Mouse (Mus musculus) heart, embryonic 15.5 days (tissue): Measurements from ENCODE around the gene Gm28042. TPM values are rescaled to one million over a fixed set of nuclear protein-coding genes. Genes with fewer than 3 reads are reported as not detected.

ENCODE experiments used
- ATAC-seq: fragments of 200-750 bp; cut with Nextera tagmentation; replicated peaks from 2 replicates; pipeline ENCODE4 v1.8.0; 2017; ENCODE audit warnings: low read depth, moderate TSS enrichment; ENCODE audit not compliant: insufficient number of reproducible peaks, insufficient read depth, low FRiP score
- H3K27ac ChIP-seq: fragments of 300-500 bp; sonication (generic); 2 replicates; pipeline ENCODE4 v1.5.1; 2015; ENCODE audit warnings: mild to moderate bottlenecking, inconsistent platforms
- H3K27me3 ChIP-seq: fragments of 300-500 bp; sonication (generic); 2 replicates; pipeline ENCODE4 v1.6.1; 2015; ENCODE audit warnings: inconsistent platforms
- H3K36me3 ChIP-seq: fragments of 300-500 bp; sonication (generic); 2 replicates; pipeline ENCODE4 v1.6.1; 2015; ENCODE audit warnings: mild to moderate bottlenecking, inconsistent platforms
- H3K4me1 ChIP-seq: fragments of 300-500 bp; sonication (generic); replicated peaks from 2 replicates; pipeline ENCODE4 v1.6.1; 2015; ENCODE audit warnings: inconsistent platforms
- H3K4me2 ChIP-seq: fragments of 300-500 bp; sonication (generic); 2 replicates; pipeline ENCODE4 v1.6.1; 2015; ENCODE audit warnings: inconsistent platforms, mild to moderate bottlenecking, moderate library complexity
- H3K4me3 ChIP-seq: fragments of 300-500 bp; sonication (generic); 2 replicates; pipeline ENCODE4 v1.5.1; 2015; ENCODE audit warnings: mild to moderate bottlenecking, inconsistent platforms
- H3K9ac ChIP-seq: fragments of 300-500 bp; sonication (generic); 2 replicates; pipeline ENCODE4 v1.6.1; 2015; ENCODE audit warnings: mild to moderate bottlenecking, inconsistent platforms
- H3K9me3 ChIP-seq: fragments of 300-500 bp; sonication (generic); replicated peaks from 2 replicates; pipeline ENCODE4 v1.6.1; 2016; ENCODE audit warnings: inconsistent platforms
- WGBS: fragments of 180-500 bp; shearing (Covaris S2); methylation state at CpG from one replicate; pipeline ENCODE4 v1.1.7; 2015; ENCODE audit warnings: mixed read lengths; 5-methylcytosine and 5-hydroxymethylcytosine counted together
- polyA plus RNA-seq: library from polyadenylated mRNA; unstranded; fragments of >200 nt; fragmentation: Nextera tagmentation; extraction: Ambion mirVana; gene quantifications from 2 replicates; pipeline ENCODE4 v1.2.1, GENCODE M21; 2015

Gm28042 gene
- polyA plus RNA-seq, 1 experiment from 2014 or later = 3.1 TPM

DNA sequence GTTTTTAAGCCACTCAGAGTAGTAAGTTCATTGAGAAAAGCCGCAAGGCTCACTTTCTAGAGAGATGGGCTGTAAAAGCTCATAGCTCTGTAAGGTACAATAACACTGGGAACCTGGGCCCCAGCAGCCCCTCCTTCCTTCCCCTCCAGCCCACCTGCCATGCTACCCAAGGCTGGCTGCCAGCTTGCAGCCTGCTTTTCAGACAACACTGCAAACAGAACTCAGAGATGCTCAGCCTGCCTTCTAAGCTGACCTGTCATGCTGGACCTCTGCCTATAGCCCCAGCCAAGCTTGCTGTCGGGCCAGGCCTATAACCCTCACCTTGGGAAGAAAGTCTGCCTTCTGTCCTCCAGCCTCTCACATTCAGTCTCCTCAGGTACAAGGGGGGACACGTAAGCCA, 17.4 kb downstream of the Gm28042 start:
- no peaks in the 10 kb centered on the region for H3K9me3 ChIP-seq
- peaks cover 28% of the 10 kb centered on the region for H3K36me3 ChIP-seq
- H3K4me2 ChIP-seq = no peak overlapping the region
- no peaks in the 10 kb centered on the region; the same call in 1 of the 2 replicates for H3K27me3 ChIP-seq
- 79% methylated on average over 3 of the region's 3 CpGs for WGBS
- no peak overlapping the region for H3K9ac ChIP-seq
- no peak overlapping the region for H3K27ac ChIP-seq
- ATAC-seq = no peak
- no peak overlapping the region for H3K4me3 ChIP-seq
- H3K4me1 ChIP-seq = peaks cover 13% of the 10 kb centered on the region

DNA sequence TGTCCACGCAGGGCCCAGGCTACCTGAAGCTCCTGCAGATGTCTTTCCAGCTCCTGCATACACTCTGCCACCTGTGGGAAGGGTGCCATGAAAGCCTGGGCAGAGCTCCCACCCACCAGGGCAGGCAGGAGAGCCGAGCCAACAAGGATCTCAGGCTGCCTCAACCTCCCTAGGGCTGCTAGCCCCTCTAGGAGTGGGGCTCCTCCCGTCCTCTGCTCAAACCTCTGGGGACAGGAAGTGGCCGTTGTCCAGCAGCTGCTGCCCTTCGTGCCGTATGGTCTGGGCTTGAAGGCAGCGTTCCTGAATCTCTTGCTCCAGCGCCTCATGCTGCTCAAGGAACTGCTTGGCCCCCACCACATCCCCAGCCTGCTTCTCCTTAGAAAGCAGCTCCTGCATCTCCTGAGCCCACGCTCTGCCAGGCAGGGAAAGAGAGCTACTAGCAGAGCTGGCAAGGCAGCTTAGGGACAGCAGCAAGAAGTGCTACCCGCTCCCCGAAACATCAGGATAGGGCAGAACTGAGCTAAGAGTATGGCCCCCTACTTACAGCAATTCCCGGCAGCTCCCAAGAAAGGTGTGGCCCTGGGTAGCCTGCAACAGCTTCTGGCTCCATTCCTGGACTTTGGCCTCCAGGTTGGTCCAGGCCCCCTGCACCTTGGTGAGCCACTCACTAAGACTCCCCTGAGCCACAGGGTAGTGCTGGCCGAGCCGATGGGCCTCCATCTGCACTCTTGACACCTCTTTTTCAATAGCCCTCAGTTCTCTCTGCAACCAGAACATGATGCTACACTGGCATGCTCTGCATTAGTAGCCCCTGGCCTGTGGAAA, 19.4 kb downstream of the Gm28042 start:
- no peak overlapping the region for H3K4me3 ChIP-seq
- no peak overlapping the region for H3K27ac ChIP-seq
- no peaks in the 10 kb centered on the region for H3K9me3 ChIP-seq
- H3K9ac ChIP-seq = 0 out of 2 replicates have a peak overlapping the region, but pooled peaks have one; percentile 10
- ATAC-seq = no peak
- peaks cover 10% of the 10 kb centered on the region for H3K36me3 ChIP-seq
- no peak overlapping the region for H3K4me2 ChIP-seq
- peaks cover 5% of the 10 kb centered on the region for H3K27me3 ChIP-seq
- H3K4me1 ChIP-seq = peaks cover 13% of the 10 kb centered on the region
- WGBS = 64% methylated on average over 14 of the region's 14 CpGs

DNA sequence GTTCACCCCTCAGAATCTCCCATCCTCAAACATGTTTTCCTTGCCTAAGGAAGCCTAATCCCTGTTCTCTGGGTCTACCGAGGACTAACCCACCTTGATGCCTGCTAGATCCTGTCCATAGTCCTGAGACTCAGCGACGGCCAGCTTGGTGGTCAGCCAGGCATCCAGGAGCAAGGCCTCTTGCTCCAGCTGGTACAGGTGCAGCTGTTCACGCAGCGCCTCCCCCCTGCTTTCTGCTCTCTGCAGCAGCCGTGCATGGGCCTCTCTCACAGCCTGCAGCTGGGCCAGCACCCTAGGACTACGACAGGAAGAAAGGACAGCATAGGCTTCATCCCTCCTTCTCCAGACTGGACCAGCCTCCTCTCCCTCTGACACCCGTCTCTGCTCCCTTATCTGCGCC, 20.9 kb downstream of the Gm28042 start:
- H3K4me2 ChIP-seq = no peak overlapping the region
- H3K9me3 ChIP-seq = no peaks in the 10 kb centered on the region
- ATAC-seq = no peak
- H3K4me3 ChIP-seq = no peak overlapping the region
- peaks cover 5% of the 10 kb centered on the region for H3K27me3 ChIP-seq
- no peak overlapping the region for H3K9ac ChIP-seq
- no peak overlapping the region for H3K27ac ChIP-seq
- H3K36me3 ChIP-seq = no peaks in the 10 kb centered on the region
- H3K4me1 ChIP-seq = peaks cover 13% of the 10 kb centered on the region
- WGBS = 74% methylated on average over 9 of the region's 9 CpGs

DNA sequence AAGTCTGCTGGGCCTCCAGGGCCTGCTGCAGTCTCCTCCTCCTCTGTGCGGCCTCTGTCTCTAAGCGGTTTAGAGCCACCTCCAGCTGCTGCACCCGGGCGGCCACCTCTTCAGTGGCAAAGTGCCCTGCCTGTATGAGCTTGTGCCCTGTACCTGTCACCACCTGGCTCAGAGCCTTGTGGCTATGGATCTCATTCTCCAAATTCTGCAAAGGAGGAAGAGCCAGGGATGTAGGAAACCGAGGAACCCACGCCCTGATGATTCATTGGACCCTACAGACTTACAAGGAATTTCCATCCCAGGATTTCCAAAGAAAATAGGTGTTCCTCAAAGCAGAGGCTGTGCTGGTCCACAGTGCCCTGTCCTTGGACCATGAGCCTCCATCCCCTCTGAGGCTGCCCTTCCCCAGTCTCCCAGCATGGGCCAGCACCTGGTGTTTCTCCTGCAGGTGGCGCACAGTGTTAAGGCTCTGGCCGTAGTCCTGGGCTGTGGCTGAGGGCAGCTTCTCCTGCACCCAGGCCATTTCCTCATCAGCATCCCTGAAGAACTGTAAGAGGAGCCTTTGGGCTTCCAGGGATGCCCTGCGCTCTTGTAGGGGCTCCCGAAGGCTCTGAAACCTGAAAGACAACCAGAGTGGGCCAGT, 22.5 kb downstream of the Gm28042 start:
- H3K36me3 ChIP-seq = no peaks in the 10 kb centered on the region
- WGBS = 55% methylated on average over 10 of the region's 10 CpGs
- H3K4me3 ChIP-seq = no peak overlapping the region
- H3K4me1 ChIP-seq = peaks cover 12% of the 10 kb centered on the region
- no peak overlapping the region for H3K9ac ChIP-seq
- H3K9me3 ChIP-seq = no peaks in the 10 kb centered on the region
- peaks cover 5% of the 10 kb centered on the region for H3K27me3 ChIP-seq
- no peak overlapping the region for H3K27ac ChIP-seq
- no peak for ATAC-seq
- H3K4me2 ChIP-seq = no peak overlapping the region

DNA sequence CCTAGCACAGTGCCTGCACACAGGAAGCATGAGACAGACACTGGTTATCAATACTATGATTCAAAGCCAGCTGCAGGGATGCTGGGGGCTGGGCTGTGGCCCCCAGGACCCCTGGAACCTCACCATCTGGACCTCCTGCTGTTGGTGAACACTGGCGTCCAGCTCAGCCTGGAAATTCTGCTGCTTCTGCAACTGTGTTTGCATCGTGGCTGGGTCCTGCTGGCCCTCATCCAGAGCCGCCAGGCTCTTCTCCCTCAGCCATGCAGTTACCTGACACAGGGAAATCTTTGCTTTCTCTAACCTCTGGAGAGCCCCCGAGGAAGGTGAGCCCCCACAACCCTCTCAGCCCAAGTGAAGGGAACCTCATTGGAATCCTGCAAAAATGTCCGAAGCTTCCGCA, 24.1 kb downstream of the Gm28042 start:
- no peak overlapping the region for H3K9ac ChIP-seq
- H3K4me1 ChIP-seq = peaks cover 26% of the 10 kb centered on the region
- no peaks in the 10 kb centered on the region for H3K36me3 ChIP-seq
- ATAC-seq = no peak
- H3K27ac ChIP-seq = no peak overlapping the region
- WGBS = 46% methylated on average over 6 of the region's 6 CpGs
- no peak overlapping the region for H3K4me3 ChIP-seq
- H3K27me3 ChIP-seq = peaks cover 5% of the 10 kb centered on the region
- H3K9me3 ChIP-seq = no peaks in the 10 kb centered on the region
- H3K4me2 ChIP-seq = no peak overlapping the region

DNA sequence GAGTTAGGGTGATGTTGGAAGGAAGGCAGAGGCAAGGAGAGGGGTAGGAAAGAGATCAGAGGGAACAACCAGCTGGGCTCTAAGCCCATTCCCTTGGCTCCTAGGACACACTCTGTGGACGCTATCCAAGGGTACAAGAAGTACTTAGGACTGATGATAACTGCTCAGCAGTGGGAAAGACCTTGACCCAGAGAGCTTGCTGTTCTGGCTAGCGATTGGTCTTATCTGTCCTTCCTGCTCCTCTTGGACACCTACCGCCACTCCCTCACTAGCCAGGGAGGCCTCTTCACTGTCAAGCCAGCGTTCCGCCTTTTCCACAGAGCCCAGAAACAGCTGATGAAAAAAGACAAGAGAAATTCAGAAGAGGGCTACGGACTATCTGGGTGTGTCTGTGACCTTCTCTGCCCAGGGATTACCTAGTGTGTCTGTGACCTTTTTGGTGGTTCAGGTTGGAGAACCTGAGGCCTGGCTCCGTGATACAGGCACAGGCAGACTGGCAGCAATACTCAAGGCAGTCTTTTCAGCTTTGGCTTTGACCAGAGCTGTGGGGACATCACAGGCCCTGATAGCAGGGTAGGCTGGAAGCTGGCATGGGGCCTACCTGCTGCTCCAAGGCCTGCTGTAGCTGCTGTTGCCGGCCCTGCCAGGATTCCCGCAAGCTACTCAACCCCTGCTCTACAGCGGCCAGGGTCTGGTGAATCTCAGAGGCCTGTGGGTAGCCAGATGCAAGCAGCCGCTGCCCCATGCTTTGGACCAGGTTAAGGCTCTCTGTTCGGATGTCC, 27.7 kb downstream of the Gm28042 start:
- WGBS = 50% methylated on average over 12 of the region's 12 CpGs
- Histone ChIP-seq H3K36me3 (no peaks in the 10 kb centered on the region), H3K4me1 (peaks cover 30% of the 10 kb centered on the region), H3K27me3 (peaks cover 5% of the 10 kb centered on the region; the same call in 1 of the 2 replicates), H3K4me3 (no peak overlapping the region), H3K9me3 (no peaks in the 10 kb centered on the region), H3K9ac (no peak overlapping the region), H3K4me2 (no peak overlapping the region), H3K27ac (peak overlapping the region; percentile 76)
- ATAC-seq = peak; percentile 37; the same call in 1 of the 2 replicates

DNA sequence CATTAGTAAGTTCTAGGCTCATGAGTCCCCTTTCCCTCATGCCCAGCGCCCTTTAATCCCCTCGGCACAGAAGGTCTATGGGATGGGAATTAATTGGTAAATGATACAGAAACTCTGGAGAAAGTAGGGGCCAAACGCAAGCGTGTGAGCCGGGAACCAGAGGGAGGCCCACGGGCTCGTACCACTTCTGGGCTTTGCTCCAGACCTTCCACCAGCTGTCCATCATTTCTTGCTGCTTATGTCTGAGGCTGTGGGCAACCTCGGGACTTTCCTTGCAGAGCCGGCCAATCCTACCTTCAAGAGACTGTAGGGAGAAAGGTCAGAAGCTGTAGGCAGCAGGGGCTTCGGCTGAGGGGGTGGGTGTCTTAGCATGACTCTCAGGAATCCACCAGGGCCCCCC, 28.6 kb downstream of the Gm28042 start:
- H3K4me1 ChIP-seq = peaks cover 30% of the 10 kb centered on the region
- WGBS = 77% methylated on average over 10 of the region's 10 CpGs
- H3K27me3 ChIP-seq = no peaks in the 10 kb centered on the region
- no peak for ATAC-seq
- H3K27ac ChIP-seq = no peak overlapping the region
- no peak overlapping the region for H3K9ac ChIP-seq
- H3K36me3 ChIP-seq = no peaks in the 10 kb centered on the region
- no peak overlapping the region for H3K4me2 ChIP-seq
- no peak overlapping the region for H3K4me3 ChIP-seq
- H3K9me3 ChIP-seq = no peaks in the 10 kb centered on the region

DNA sequence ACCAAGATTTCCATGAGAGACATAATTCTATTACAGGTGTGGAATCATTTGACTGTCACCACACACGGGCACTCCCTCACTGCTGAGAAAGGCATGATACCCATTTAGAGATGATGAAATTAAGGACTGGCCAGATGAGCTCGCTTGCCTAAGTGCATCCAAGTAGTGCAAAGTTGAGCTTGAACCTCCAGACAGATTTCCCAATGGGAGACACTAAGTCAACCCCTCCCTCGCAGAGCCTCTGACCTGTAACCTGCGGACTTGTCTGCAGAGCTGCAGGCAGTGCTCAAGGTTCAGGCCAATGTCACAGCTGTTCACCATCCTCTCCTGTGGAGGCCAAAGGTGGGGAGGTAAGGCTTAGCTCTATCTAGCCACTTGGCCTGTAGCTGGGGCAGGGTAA, 31.5 kb downstream of the Gm28042 start:
- Histone ChIP-seq H3K4me2 (no peak overlapping the region), H3K27ac (no peak overlapping the region)

DNA sequence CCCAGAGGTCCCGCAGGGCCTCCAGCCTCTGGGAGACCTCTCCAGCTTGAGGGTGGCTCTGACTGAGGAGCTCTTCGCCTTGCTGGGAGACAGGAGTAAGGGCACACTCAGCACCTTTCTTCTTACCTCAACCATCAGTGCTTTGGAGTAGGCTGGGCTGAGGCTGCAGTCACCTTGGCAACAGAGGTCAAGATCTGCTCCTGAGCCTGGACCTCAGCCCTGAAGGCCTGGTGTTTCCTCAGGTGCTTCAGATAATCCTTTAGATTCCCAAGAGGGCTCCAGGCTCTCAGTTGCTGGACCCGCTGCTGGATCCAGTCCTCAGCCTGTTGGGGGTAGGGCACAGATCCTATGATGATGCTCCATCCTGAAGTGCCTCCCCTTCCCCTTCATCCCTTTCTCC, 32.2 kb downstream of the Gm28042 start:
- ATAC-seq = no peak
- H3K36me3 ChIP-seq = no peaks in the 10 kb centered on the region
- no peak overlapping the region for H3K4me2 ChIP-seq
- no peak overlapping the region for H3K9ac ChIP-seq
- H3K27ac ChIP-seq = no peak overlapping the region
- 0 out of 2 replicates have a peak, but pooled peaks cover 4% of the 10 kb centered on the region for H3K27me3 ChIP-seq
- H3K9me3 ChIP-seq = no peaks in the 10 kb centered on the region
- H3K4me3 ChIP-seq = no peak overlapping the region
- peaks cover 24% of the 10 kb centered on the region for H3K4me1 ChIP-seq
- WGBS = 70% methylated on average over 3 of the region's 3 CpGs

More for the DNA sequence above, 31.5 kb downstream of the Gm28042 start:
- no peaks in the 10 kb centered on the region for H3K36me3 ChIP-seq
- 81% methylated on average over 4 of the region's 4 CpGs for WGBS
- no peak overlapping the region for H3K9ac ChIP-seq
- H3K4me1 ChIP-seq = peaks cover 30% of the 10 kb centered on the region
- no peak for ATAC-seq
- H3K27me3 ChIP-seq = 0 out of 2 replicates have a peak, but pooled peaks cover 4% of the 10 kb centered on the region
- no peaks in the 10 kb centered on the region for H3K9me3 ChIP-seq
- H3K4me3 ChIP-seq = no peak overlapping the region

DNA sequence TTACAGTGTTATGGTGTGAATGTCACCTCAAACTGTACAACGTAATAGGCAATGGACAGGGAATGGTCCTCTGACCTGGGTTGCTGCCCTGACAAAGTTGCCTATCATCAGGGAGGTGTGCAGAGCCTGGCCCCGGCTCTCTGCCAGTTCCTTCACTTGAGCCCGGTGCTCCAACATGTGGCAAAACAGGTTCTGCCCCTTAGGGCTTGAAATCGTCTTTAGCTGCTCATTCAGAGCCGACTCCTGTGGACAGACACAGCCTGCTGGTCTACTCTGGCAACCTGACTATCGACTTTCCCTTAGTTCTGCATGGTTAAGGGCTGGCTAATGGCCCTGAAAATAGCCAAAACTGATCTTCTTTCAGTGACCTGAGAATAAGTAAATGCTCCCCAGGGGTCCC, 32.9 kb downstream of the Gm28042 start:
- Histone ChIP-seq H3K4me1 (peaks cover 16% of the 10 kb centered on the region), H3K9ac (no peak overlapping the region), H3K36me3 (no peaks in the 10 kb centered on the region), H3K4me3 (no peak overlapping the region), H3K27me3 (0 out of 2 replicates have a peak, but pooled peaks cover 4% of the 10 kb centered on the region), H3K27ac (no peak overlapping the region), H3K4me2 (no peak overlapping the region), H3K9me3 (no peaks in the 10 kb centered on the region)
- 61% methylated on average over 6 of the region's 6 CpGs for WGBS
- no peak for ATAC-seq

DNA sequence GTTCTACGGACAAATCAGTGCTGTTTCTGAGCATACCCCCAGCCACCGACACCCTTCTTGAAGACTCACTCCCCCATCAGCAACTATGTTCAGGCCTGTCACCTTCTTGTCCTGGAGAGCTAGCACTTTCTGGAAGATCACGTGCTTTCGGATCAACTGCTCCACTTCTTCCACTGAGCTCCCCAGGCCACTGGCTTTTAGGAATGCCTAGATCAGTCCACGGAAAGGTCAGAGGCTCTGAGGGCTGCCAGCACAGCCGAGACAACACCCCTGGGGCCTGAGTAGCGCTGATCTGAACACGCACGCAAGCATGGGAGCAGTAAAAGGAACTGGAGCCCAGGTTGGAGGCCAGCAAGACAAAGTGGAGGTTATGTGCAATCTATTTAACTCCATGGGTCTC, 33.4 kb downstream of the Gm28042 start:
- Histone ChIP-seq H3K9me3 (no peaks in the 10 kb centered on the region), H3K27ac (no peak overlapping the region), H3K4me2 (no peak overlapping the region), H3K27me3 (0 out of 2 replicates have a peak, but pooled peaks cover 4% of the 10 kb centered on the region), H3K9ac (no peak overlapping the region), H3K36me3 (no peaks in the 10 kb centered on the region), H3K4me1 (peaks cover 12% of the 10 kb centered on the region), H3K4me3 (no peak overlapping the region)
- 72% methylated on average over 9 of the region's 9 CpGs for WGBS
- ATAC-seq = no peak
